Mouse (Mus musculus): ENCODE results near the gene Ewsr1. TPM values are rescaled to one million over a fixed set of nuclear protein-coding genes. Genes with fewer than 3 reads are reported as not detected.

The Ewsr1 gene
- total RNA-seq, 2 experiments from 2014 or later = 289 to 305 TPM

DNA sequence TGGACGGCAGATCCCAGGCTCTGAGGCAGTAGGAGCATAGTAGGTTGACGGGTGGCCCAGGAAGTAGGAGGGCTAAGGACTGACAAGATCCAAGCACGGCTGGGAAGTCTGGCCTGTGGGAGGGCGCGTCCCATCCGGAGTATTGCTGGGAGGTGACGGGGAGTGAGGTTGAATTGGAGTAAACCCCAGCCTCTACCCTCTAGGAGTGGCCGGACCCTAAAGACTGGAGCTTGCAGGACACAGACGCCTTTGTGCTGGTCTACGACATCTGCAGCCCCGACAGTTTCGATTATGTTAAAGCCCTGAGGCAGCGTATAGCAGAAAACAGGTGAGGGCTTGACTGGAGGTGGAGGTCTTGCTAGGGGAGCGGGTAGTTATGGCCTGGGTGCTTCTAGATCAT lies 39.8 kb downstream of the Ewsr1 start:
- no peak for DNase-seq (ENCODE audit: low spot score in 2 of 2)

DNA sequence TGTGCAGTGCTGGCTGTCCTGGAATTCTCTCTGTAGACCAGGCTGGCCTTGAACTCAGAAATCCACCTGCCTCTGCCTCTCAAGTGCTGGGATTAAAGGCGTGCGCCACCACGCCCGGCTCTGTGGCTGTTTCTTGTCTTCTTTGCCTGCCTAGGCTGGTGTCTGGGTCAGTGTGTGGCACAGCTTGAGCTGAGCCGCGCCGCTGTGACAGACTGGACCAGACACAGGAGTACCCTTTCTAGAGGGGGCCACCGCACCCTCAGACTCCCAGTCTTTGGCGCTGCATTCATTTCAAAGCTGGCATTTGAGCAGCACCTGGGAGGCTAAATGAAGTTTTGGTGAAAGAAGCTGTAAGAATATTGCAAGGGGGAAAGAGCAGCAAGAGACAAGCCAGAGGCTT lies 40.3 kb downstream of the Ewsr1 start:
- DNase-seq (ENCODE audit: low spot score in 2 of 2) = no peak

DNA sequence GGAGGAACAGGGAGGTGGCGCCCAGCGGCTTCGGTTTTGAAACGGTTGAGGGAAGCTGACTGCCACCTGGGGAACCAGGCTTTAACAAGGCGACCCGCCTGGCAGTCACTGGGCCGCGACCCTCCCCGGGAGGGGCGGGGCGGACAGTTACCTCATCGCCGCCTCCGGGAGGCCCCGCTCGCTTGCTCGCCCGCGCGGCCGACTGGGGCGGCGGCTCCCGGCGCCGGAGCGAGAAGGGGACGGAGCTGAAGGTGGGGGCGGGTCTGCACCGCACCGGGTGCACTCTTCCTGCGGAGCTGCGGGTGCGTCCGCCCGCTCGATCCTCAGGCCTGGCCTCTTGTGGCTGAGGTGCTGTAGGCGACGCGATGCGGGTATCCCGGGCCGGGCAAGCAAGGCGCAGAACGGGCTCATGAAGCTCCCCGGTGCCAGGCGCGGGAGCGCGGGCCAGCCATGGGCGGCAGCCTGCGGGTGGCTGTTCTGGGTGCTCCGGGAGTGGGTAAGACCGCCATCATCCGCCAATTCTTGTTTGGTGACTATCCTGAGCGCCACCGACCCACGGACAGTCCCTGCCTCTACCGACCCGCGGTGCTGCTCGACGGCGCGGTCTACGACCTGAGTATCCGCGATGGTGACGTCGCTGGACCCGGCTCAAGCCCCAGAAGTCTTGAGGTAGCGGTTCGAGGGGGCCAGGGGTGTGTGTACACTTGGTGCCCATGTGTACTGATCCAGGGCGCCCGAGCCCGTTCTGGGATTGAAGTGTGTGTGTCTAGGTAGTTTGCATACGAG lies 41.0 kb downstream of the Ewsr1 start, which contains the start of gene Rasl10a:
Rasl10a (plus strand) TSS at position 273 of the 786 bp plus-strand sequence.
- peak; percentile 45 to 47 for DNase-seq (ENCODE audit: low spot score in 2 of 2)

DNA sequence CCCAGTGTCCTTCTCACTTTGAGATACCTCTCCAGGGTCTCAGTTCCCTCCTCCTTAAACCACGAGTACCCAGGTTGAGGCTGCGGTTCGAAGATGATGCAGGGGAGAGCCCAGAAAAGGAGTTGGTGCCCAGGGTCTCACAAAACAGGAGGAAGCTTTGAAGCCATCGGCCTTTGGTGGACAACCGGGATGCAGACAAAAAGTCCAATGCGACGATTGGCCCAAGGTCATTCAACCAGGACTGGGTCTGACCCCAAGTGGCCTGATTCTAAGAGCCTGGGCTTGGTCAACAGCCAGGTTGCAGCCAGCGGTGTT lies 41.6 kb downstream of the Ewsr1 start:
- DNase-seq (ENCODE audit: low spot score in 2 of 2) = no peak

DNA sequence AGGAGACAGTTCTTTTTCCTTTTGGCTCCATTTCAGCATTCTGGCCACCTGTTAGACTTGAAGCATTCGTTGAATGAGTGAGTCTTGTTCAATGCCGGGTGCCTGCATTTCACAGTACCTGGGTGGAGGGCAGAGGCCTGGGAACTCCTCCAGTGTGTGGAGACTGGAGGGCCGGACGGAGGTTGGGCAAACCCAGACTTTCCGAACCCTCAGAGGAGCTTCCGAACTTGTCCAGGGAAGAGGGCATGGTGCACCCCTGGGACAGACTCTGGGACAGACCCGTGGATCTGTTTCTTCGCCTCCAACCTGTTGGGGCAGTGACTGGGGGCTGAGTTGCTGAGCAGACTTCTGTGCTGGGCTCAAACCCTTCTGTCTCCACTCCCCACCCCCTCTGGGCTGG lies 42.0 kb downstream of the Ewsr1 start:
- no peak for DNase-seq (ENCODE audit: low spot score in 2 of 2)

DNA sequence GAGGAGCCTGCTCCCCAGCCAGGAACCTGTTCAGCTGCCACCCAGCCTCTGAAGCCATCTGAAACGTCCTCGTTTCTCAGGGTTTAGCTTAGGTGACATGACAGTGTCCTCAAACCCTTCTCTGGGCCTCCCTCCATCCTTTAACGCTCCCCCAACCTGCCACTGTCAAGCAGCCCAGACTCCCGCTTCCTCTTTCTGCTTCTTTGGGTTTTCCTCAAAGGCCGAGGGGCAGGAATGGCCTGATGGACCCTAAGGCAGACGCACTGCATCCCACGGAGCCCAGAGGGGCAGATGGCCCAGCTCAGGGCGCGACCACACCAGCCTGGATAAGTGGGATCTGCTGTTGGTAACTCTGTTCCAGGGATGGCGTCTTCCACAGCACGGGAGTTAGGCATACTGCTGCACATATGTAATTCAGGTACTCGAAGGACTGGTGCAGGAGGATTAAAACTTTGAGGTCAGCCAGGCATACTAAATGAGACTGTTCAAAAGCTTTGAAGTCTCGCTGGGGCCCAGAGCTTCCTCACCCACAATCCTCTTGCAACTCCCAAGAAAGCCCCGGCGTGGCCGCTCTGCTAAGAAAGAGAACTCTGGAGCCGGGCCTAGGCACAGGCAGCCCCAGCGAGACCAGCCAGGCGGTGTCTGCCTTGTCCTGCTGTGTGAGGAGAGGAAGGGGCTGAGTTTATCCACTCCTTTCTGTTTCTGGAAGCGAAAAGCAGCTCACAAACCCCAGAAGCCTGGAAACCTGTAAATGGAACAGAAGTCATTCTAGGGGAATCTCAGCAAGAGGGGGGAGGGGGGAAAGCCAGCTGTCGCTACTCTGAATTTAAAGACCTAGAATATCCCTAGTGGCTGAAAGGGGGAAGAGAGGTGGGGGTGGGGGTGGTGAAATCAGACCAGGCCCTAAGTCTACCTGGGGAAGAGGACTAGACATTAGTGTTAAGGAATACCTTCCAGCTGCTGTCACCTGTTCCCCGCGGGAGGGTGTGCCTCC lies 42.8 kb downstream of the Ewsr1 start:
- DNase-seq (ENCODE audit: low spot score in 2 of 2) = no peak

DNA sequence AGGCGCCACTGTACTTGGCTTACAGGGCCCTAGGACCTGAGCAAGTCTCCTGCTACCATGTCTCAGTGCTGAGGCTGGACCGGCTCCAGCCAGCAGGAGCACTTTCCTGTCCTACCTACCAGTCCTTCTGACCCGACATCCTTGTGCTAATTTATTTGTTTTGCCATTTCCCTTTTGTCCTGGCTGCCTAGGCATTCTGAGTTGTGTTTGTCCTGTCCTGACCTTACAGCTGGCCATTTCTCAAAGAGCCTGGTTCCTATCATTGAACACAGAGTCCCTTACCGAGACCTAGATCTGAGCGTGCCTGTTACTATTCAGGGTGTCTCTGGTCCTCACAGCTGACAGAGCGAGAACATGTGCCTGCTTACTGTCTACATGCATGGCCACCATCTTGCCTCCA lies 44.2 kb downstream of the Ewsr1 start:
- DNase-seq (ENCODE audit: low spot score in 2 of 2) = no peak

DNA sequence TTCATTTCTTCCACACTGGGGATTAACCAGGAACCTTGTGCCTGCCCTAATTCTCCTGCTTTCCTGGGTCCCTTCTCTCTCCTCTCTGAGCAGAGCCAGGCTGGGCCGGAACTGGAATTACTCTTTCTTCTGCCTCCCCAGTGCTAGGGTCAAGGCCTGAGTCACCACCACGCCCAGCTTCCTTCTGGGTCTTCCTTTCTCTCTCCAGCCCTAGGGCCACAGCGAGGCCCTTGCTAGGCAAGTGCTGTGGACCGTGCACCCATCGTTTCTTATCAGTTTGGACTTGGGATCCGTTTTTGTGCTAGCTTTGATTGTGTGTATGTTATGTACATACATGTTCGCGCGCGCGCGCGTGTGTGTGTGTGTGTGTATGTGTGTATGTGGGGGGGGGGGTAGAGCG lies 44.9 kb downstream of the Ewsr1 start:
- DNase-seq (ENCODE audit: low spot score in 2 of 2) = no peak

DNA sequence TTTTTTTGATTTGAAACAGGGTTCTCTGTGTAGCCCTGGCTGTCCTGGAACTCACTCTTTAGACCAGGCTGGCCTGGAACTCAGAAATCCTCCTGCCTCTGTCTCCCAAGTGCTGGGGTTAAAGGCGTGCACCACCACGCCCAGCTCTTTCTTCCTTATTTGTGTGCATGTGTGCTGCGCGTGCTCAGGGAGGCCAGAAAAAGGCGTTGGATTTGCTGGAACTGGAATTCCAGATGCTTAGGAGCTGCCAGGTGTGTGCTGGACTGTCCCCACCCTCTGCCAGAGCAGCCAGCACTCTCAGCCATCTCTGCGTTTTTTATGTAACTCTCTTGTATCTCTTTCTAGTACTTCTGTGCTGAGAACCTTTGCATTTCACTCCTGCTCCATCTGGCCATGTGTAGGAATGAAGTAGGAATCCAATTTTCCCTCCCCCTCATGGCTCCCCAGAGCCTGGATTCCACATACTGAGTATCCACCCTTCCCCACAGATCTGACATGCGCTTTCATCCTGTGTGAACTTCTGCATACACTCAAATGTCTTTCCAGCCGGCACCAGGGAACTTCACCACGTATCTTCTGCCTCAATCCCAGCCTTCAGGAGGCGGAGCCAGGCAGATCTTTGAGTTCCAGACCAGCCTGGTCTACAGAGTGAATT lies 46.7 kb downstream of the Ewsr1 start:
- DNase-seq (ENCODE audit: low spot score in 2 of 2) = peak in 1 of 2 experiments; percentile 66

DNA sequence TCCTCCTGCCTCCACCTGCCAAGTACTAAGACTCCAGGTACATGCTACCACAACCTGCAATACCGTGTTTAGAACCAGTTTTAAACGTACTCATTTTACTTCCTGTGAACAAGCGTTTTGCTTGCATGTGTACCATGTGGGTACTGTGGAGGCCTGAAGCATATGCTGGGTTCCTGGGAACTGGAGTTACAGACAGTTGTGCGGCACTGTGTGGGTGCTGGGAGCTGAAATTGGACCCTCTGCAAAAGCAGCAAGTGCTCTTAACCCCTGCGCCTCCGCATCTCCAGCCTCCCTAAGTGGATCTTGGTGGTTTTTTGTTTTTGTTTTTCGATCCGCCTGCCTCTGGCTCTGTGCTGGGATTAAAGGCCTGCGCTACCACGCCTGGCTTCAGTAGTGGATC lies 47.4 kb downstream of the Ewsr1 start:
- DNase-seq (ENCODE audit: low spot score in 2 of 2) = no peak

DNA sequence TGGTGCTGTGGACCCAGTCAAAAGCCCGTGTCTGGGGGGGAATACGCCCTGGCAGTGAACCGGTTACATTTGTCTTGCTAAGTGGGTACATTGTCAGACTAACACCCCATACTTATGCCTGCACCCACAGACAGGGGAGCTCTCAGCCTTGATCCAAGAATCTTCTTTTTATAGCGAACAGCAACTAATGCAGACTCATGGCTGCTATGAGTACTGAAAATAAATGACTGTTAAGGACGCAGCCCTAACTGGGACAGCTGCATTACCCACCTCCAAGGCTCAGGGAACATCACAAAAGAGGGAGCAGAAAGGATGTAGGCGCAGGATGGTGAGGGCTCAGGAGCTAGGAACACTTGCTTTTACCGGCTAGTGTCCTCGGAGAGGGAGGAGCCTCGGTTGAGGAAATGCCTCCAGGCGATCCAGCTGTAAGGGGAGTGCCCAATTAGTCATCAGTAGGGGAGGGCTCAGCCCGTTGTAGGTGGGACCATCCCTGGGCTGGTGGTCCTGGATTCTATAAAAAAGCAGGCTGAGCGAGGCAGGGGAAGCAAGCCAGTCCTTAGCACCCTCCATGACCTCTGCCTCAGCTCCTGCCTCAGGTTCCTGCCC lies 52.6 kb downstream of the Ewsr1 start:
- no peak for DNase-seq (ENCODE audit: low spot score in 2 of 2)

DNA sequence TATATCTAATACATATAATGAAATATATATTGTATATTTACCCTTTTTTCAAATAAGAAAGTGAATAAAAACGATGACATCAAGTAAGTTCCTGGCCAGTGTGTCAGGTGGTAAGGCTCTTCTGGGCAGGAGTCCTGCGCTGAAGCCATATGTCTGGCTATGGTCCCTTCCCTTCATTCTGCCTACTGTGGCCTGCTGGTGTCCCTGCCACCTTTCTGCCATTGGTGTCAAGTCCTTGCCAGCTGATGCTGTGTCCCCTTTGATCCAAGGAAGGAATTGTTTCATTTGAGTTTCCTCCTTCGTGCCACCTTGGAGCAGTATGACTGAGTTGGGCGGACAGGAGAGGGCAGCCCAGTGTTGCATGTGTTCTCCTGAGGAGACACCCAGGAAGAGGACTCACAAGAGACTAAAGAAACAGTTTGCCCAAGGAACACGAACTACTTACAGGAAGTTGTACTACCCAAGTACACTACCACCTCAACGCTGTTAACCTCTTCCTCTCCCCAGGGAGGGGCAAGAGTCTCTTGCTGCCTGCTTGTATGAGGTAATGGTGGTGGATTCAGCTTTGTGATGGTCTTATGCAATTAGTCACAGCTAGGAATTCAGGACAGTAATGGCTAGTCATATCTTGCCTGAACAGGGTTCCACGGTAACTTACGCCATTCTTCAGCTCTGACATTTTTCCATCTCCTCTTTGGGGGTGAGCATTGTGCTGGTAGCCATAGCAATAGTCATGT lies 56.3 kb downstream of the Ewsr1 start:
- DNase-seq (ENCODE audit: low spot score in 2 of 2) = no peak

DNA sequence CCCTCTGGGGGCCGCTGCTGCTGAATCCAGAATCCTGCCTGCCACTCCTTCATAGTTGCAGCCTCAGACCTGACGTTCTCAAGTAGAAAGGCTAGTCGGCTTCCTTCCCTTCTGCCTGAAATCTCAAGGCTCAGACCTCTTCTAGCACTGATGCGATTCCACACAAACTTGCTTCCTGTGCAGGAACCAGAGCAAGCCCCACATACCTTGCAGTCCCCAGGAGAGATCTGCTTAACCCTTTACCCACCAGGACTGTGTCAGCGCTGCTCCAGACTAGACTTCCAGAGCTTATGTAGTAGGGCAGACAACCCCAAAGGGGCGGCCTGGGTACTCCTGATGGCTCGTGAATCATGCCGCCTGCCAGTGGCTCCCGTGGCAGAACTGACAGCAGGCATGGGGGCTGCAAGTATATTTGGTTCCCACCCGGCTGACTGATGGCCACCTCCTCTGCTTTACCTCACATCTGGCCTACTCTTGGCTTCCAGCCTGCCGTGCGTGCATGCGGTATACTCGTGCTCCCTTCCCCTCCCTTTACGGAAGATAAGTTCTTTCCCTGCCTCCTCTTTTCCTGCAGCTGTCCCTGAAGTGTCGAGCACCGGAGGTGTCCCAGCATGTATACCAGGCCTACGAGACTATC lies 57.8 kb downstream of the Ewsr1 start:
- peak; percentile 60 to 64 for DNase-seq (ENCODE audit: low spot score in 2 of 2)

DNA sequence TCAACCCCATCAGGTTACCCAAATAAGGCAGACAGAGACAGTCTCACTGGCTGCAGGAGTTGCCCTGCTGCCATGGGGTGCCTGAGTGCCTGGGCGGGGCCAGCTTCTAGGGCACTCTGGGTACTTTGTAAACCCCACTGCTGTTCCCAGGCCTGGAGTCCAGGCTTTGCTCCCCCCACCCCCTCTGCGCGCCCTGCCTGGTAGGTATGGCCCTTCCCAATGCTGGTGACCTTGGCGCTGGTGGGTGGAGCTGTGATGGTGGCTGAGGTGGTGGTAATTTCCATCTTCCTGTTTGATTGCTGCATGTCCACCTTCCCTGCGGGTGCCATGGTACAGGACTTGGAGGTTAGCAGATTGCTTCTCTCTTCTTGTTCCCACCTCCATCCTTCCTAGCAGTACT lies 58.5 kb downstream of the Ewsr1 start:
- DNase-seq (ENCODE audit: low spot score in 2 of 2) = no peak

DNA sequence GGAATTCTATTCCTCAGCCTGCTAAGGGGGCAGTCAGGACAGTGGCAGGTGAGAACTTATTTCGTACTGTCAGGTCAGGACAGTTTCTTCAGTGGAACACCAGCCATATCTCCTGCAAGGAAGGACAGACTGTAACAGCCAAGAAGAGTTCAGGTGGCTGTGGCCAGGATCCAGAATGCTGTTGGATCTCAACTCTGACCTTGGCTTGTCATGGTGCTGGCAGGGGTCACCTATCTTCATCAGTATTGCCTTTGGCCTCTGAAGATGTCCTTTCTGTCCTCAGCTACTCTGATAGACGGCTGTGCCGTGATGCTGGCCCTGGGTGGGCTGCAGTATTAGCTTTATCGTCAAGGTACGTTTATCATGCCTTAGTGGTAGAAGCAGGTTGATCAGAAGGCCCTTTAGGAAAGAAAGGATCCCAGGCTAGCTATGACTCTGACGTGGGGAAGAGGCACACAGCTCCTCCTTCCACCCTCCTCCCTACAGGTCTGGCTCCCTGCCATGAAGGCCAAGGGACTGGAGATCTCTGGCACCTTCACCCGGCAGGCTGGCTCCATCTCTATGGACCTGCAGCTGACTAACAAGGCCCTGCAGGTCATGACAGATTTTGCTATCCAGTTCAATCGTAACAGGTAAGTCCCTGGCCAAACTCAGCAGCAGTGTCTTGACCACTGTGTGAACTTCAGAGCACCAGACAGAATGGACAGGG lies 61.8 kb downstream of the Ewsr1 start:
- no peak for DNase-seq (ENCODE audit: low spot score in 2 of 2)

DNA sequence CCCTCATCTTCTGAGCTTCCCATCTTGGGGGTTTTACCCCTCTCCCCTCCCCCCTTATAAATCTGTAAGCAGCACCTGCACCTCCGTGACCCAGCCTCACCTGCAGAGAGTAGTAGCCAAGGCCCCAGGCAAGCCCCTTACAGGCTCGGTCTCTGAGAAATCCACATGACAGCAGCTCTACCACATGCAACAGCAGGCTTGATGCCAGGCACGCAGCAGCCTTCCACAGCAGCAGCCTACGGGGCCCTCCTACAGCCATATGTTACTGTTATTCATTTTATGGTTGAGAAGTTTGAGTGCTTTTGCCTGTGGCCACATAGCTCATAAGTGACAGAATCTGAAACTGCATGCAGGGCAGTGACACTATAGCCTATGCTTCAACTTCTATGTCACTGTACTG lies 63.6 kb downstream of the Ewsr1 start:
- peak; percentile 56 to 68 for DNase-seq (ENCODE audit: low spot score in 2 of 2)

DNA sequence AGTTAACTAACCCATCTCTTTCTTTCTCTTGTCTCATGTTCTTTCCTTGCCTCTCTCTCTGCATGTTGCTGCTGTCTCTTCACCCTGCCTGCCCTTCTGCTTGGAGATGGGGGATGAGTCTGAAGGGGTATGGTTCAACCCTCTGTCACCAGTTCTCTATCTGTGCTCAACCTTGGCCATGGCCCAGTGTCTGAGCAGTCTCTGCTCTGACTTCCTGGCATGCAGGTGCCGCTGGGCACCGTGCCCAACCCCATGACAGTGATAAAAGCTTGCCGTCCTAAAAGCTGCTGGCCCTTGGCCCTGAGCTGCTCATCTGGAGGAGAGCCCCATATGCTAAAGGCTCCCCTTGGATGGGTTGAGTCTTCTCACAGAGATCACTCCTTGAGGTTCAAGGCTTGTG lies 65.9 kb downstream of the Ewsr1 start:
- DNase-seq (ENCODE audit: low spot score in 2 of 2) = no peak

DNA sequence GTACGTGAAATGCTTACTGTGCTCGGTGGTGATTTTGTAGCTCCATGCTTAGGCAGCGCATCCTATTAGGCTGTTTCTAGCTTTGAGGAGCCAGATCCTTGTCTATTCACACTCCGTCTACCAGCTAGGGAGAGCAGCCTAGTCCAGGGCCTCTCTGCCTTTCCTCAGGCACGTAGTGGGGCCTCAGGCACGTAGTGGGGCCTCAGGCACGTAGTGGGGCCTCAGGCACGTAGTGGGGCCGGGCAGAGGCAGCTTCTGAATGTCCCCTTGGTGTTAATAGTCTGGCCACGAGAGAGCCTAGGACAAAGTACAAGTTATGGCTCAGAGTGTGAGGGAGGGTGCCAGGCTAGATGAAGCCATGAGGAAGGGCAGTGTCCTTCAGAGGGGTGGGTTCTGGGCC lies 66.4 kb downstream of the Ewsr1 start:
- no peak for DNase-seq (ENCODE audit: low spot score in 2 of 2)

DNA sequence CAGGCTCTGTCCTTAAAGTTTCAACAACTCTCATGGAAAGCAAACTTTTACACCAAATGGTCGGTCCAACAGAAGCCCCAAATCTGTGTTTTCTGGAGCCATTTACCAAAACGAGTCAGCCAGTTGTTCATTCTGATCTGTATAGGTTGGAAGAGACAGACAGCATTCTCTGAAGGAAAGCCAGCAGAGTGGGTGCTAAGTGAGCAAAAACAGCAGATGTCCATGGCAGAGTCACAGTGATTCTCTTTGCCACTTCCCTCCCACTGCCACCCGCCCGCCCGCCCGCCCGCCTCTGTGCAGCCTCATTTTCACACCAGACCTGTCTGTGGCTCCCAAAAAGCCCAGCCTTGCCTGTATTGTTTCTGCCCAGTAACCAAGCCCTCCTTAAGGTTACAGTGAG lies 70.8 kb downstream of the Ewsr1 start:
- peak; percentile 34 to 84 for DNase-seq (ENCODE audit: low spot score in 2 of 2)

DNA sequence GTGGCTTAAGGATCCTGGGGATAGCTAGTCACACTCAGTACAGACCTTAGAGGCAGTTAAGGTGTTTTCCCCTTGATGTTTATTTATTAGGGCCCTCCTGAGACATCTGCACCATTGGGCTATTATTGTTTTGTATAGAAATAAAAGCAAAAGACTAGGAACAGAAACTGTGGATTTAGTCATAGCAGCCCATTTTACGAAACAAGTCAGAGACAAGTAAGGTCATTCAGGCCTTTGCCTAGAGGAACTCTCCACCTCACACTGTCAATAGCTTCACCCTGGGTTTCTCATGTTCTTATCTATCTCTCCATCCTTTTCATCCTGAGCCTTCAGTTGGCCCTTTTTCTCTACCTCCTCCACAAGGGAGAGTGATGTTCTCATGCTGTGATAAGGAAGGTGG lies 74.0 kb downstream of the Ewsr1 start:
- DNase-seq (ENCODE audit: low spot score in 2 of 2) = no peak
